8 mouse cellular contexts compared by ENCODE assay signal in genomic region chr19:34601888-34602287, GRCm38 (mm10). TPM values are rescaled to one million over a fixed set of nuclear protein-coding genes. Genes with fewer than 3 reads are reported as not detected.
DNase-seq lines count a peak whose midpoint lies in the region; ATAC-seq and TF ChIP-seq lines count a peak whose summit lies in the region.
"Not testable (repeated sequence)": the region's sequence is repeated elsewhere in the genome, so short reads cannot be mapped to it uniquely, and the experiment has no call there.
"Had no signal": no experiment of that assay in that cellular context is flagged by ENCODE, and none has a peak within 500 bp of the region (broad histone marks: within the 10 kb centered on the region; RNA-seq: fewer than 3 reads in every experiment).

Gene Ifit1bl1, minus strand, starts transcription at chr19:34601956.

- H3K9ac ChIP-seq in stomach, embryonic 16.5 days (ENCODE audit: low read length) = not testable (repeated sequence)

- not testable (repeated sequence) for H3K4me2 ChIP-seq in stomach, embryonic 16.5 days (ENCODE audit: low read depth, low read length)

- H3K27ac ChIP-seq in bone marrow macrophage, adult 2 months (ENCODE audit: insufficient read depth, low read depth, low read length) = peak within 1 kb of the TSS; percentile 17
- H3K27ac ChIP-seq in stomach, embryonic 16.5 days (ENCODE audit: low read length) = not testable (repeated sequence)

- not testable (repeated sequence) for H3K36me3 ChIP-seq in stomach, embryonic 16.5 days (ENCODE audit: control insufficient read depth, insufficient read depth, low read length)

- peak; percentile 79 for DNase-seq in CD4-positive, CD25-positive, alpha-beta regulatory T cell, adult 2 months (ENCODE audit: low read depth, low spot score)
- DNase-seq in heart, adult 11 months = peak; percentile 61
- peak; percentile 76 for DNase-seq in large intestine, adult 2 months (ENCODE audit: low read depth, low spot score)
- peak; percentile 51 for DNase-seq in lung, postnatal 36 days
- peak; percentile 86 for DNase-seq in naive thymus-derived CD4-positive, alpha-beta T cell, adult 2 months (ENCODE audit: low read depth)

- peaks cover 12% of the 10 kb centered on the region for H3K4me1 ChIP-seq in bone marrow macrophage, adult 2 months (ENCODE audit: control insufficient read depth, insufficient read depth, low read length)
- not testable (repeated sequence) for H3K4me1 ChIP-seq in stomach, embryonic 16.5 days (ENCODE audit: control insufficient read depth, insufficient read depth, low read length)

- not testable (repeated sequence) for H3K27me3 ChIP-seq in stomach, embryonic 16.5 days (ENCODE audit: control insufficient read depth, insufficient read depth, low read length)

- not testable (repeated sequence) for H3K9me3 ChIP-seq in stomach, embryonic 16.5 days (replicated peaks; ENCODE audit: control insufficient read depth, low read length)

- not testable (repeated sequence) for TF ChIP-seq POLR2A in bone marrow macrophage, adult 2 months (IDR thresholded peaks at IDR 0.05; ENCODE audit: borderline replicate concordance, low read depth, low read length)

- ATAC-seq in stomach, embryonic 16.5 days (ENCODE audit: insufficient read depth, low FRiP score) = peak; percentile 50; the same call in 1 of the 2 replicates

- not testable (repeated sequence) for H3K4me3 ChIP-seq in bone marrow macrophage, adult 2 months (ENCODE audit: insufficient read depth, low read length); stomach, embryonic 16.5 days (replicated peaks; ENCODE audit: low read length)

- 28% methylated on average over 1 of the region's 1 CpGs for WGBS in large intestine, adult 2 months
- 36% methylated on average over 1 of the region's 1 CpGs for WGBS in stomach, embryonic 16.5 days

- TF ChIP-seq CTCF in bone marrow macrophage, adult 2 months (IDR thresholded peaks at IDR 0.05; ENCODE audit: low read depth, low read length) = not testable (repeated sequence)

RNA-seq across cellular contexts. Expression of gene Ifit1bl1, which starts in this region (rescaled TPM):
- polyA plus RNA-seq in bone marrow macrophage, adult 2 months (2012; ENCODE audit: insufficient read depth, insufficient read length, missing spikeins) = 3.0 and 4.2 TPM in 2 replicates
- 31.2 and 37.2 TPM in 2 replicates for polyA plus RNA-seq in large intestine, adult 2 months (2012; rRNA removed)
- polyA plus RNA-seq in stomach, embryonic 16.5 days (2015; fragmentation: Nextera tagmentation; extraction: Ambion mirVana) = 0.27 and 0.37 TPM in 2 replicates
- polyA plus RNA-seq: hindbrain, embryonic 10.5 days had no signal

Comparison
In these comparisons a context has a peak if more than half of its experiments do, and no peak if none do; other contexts are left out.
1. Peak in ATAC-seq in stomach, embryonic 16.5 days; RNA of the gene not detected or under 1 TPM.